In genomic region chr12:33063250-33063649, GRCm38 (mm10) we compare ENCODE assay signal across 28 mouse cellular contexts. TPM values are rescaled to one million over a fixed set of nuclear protein-coding genes. Genes with fewer than 3 reads are reported as not detected.
DNase-seq lines count a peak whose midpoint lies in the region; ATAC-seq and TF ChIP-seq lines count a peak whose summit lies in the region.
"Had no signal": no experiment of that assay in that cellular context is flagged by ENCODE, and none has a peak within 500 bp of the region (broad histone marks: within the 10 kb centered on the region; RNA-seq: fewer than 3 reads in every experiment).

No protein-coding gene starts in this region.

- H3K27ac ChIP-seq in gastrocnemius, adult 2 months = peak overlapping the region; percentile 78
- H3K27ac ChIP-seq: embryonic facial prominence, embryonic 10.5 days; embryonic facial prominence, embryonic 13.5 days; forebrain, embryonic 12.5 days; forebrain, embryonic 15.5 days; heart, adult 2 months; heart, embryonic 10.5 days; hindbrain, embryonic 14.5 days; hindbrain, postnatal 0 days had no signal

- intact Hi-C loops in gastrocnemius, adult 2 months (cut with DNase I) = no loop called here
- intact Hi-C loops in left cerebral cortex, postnatal 25 days (cut with DNase I) = loop anchor here (5.0 kb wide), 1 partner anchor 84 kb away; the partner anchor contains the start of gene Atxn7l1
- intact Hi-C loops in left cerebral cortex, postnatal 10 days (cut with DNase I) = no loop called here

- no peak overlapping the region for H3K4me3 ChIP-seq in gastrocnemius, adult 2 months
- H3K4me3 ChIP-seq: embryonic facial prominence, embryonic 10.5 days; embryonic facial prominence, embryonic 13.5 days; erythroblast, embryonic 14.5 days; forebrain, embryonic 12.5 days; forebrain, embryonic 15.5 days; heart, adult 2 months; heart, embryonic 10.5 days; heart, embryonic 13.5 days had no signal

- no peak for DNase-seq in gastrocnemius, adult 2 months
- no peak for DNase-seq in gastrocnemius, postnatal 10 days
- DNase-seq in MEL-GATA-1-ER (ENCODE audit: extremely low read depth, low read depth) = peak; percentile 37
- DNase-seq in left cerebral cortex, postnatal 25 days (ENCODE audit: low spot score in 2 of 2) = no peak
- no peak for DNase-seq in left cerebral cortex, postnatal 10 days (ENCODE audit: extremely low spot score in 1 of 2, low spot score in 2 of 2)
- DNase-seq: adrenal gland, adult 8-10 months; adrenal gland, postnatal 25 days; B cell, adult 2 months; cerebellum, adult 11-12 months; cerebellum, adult 9-10 months; cerebellum, postnatal 14 days; gastrocnemius, postnatal 25 days; heart, adult 2 months; heart, postnatal 14 days; heart, postnatal 4 days had no signal

- ATAC-seq in megakaryocyte, adult 5-6 weeks (ENCODE audit: poor library complexity, severe bottlenecking) = peak; percentile 64
- ATAC-seq: activated CD4-positive, CD25-positive, alpha-beta regulatory T cell, adult 4 months; forebrain, embryonic 15.5 days; hindbrain, postnatal 0 days; inflammation-experienced regulatory T-cells, adult 6 months; intestine, embryonic 16.5 days had no signal

- TF ChIP-seq CTCF in gastrocnemius, adult 2 months (IDR thresholded peaks at IDR 0.05) = no peak

RNA-seq across cellular contexts. Expression of gene Cdhr3, which starts 29.4 kb away (rescaled TPM):
- total RNA-seq in gastrocnemius, adult 2 months (2021) = 1 to 10 TPM in 1 of 2 experiments, under 1 TPM in 1; 0.69 to 1.4 TPM
- total RNA-seq in gastrocnemius, postnatal 10 days (2021) = 1 to 10 TPM; 2.0 to 2.6 TPM
- total RNA-seq in megakaryocyte, adult 5-6 weeks (2015) = not detected in 2 replicates
- total RNA-seq in megakaryocyte, adult 5-6 weeks (2017) = not detected in 2 replicates
- total RNA-seq in left cerebral cortex, postnatal 25 days (2021) = 1 to 10 TPM in 1 of 2 experiments, under 1 TPM in 1; 0.76 to 1.8 TPM
- total RNA-seq in left cerebral cortex, postnatal 10 days (2021) = 1 to 10 TPM in 1 of 2 experiments, under 1 TPM in 1; 0.63 to 1.4 TPM
- total RNA-seq: adrenal gland, postnatal 25 days; heart, postnatal 4 days had no signal
